Mouse (Mus musculus) brain, embryonic 14.5 days (tissue): ENCODE data around the gene Cend1.

ENCODE experiments used
- CTCF ChIP-seq: fragments of 200-500 bp; IDR thresholded peaks from 2 replicates; pipeline ENCODE4 v1.5.1; 2012; ENCODE audit warnings: inconsistent platforms, mild to moderate bottlenecking, moderate library complexity, borderline replicate concordance; ENCODE audit not compliant: insufficient read depth, insufficient read length; ENCODE audit errors: extremely low read depth
- POLR2A ChIP-seq: fragments of 200-500 bp; IDR thresholded peaks from 2 replicates; pipeline ENCODE4 v1.6.1; 2012; ENCODE audit warnings: mild to moderate bottlenecking, inconsistent platforms, borderline replicate concordance; ENCODE audit not compliant: poor library complexity, insufficient read depth, insufficient read length, severe bottlenecking; ENCODE audit errors: extremely low read depth

DNA sequence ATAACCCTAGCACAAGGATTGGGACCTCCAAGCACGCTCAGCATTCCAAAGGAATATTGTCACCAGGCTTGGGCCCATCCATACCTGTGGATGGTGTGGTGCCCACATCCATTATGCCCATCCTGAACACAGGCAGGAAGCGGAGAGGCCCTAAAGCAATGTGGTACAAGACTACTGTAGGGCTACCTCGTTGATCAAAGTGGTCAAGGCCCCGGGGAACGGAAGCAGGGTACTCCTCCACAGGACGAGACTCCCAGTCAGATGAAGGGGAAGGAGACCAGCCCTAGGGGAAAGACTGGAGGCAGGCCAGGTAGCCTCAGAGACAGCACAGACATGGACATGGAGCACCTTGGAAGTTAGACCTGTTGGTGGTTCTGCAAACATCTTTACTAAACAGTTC lies 43.5 kb upstream of the Cend1 start:
- TF ChIP-seq POLR2A = no peak
- TF ChIP-seq CTCF = no peak
